Mouse (Mus musculus) lung, postnatal 0 days (tissue): ENCODE measurements at regions not wholly inside any gene's neighbourhood (a gene's known extent, or its start where the extent isn't known, plus 50 kb on each side); places are given as distances from the start of the nearest gene placed in this dataset.

Source experiments
- CTCF ChIP-seq: IDR thresholded peaks from 2 replicates; pipeline ENCODE4 v1.5.1; 2016; ENCODE audit warnings: antibody characterized with exemption, mild to moderate bottlenecking
- EP300 ChIP-seq: IDR thresholded peaks from 2 replicates; pipeline ENCODE4 v1.6.1; 2016; ENCODE audit warnings: antibody characterized with exemption, mild to moderate bottlenecking, control low read depth

DNA sequence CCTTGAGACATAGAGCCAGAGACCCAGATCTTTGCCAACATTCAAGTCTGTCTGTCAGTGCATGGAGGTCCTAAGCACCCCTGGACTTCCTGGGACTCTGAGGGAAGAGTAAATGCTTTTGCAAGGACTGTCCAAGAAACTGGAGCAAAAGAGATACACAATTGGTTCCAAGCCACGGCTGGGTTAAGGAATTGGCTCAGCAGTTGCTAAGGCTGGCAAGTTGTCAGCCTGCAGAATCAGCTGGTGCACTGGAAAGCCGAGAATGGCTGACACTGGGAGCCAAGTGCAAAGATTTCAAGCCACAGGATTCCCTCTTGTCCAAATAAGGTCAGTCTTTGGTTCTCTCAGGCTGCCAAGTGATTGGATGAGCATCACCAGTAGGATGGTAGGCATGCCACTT is 146.8 kb upstream of the Syt13 start:
- TF ChIP-seq EP300 (no peak), CTCF (no peak)
